Comparison of ENCODE assay signal across 17 mouse cellular contexts in the genomic region with DNA sequence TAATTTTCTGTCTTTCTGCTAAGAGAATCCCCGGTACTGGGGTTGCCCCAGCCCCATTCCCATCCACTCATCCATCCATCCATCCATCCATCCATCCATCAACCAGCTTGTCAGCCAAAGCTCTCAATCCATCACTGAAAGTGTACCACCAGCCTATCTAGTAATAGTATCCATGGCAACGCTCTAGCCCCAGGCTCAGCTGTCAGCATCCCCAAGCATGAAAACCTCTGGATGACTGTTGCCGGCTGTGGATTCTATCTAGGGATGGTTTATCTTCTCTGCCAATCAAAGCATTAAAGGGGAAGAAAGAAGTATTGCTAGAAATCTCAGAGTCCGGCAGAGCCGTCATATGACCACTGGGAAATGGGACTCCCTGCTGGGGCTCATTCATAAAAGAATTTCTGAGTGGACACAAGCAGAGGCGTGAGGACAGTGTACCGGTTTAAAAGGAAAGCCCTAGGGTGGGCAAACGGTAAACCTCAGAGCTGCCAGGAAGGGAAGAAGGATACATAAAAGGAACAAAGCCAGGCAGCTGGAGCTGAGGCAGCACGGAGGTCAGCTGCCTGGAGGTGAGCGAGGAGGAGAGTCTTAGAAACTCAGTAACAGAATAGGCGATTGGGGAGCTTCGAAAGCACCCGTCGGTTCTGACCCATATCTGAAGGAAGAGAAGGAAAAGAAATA. TPM values are rescaled to one million over a fixed set of nuclear protein-coding genes. Genes with fewer than 3 reads are reported as not detected.
DNase-seq lines count a peak whose midpoint lies in the region; ATAC-seq lines count a peak whose summit lies in the region.
"Had no signal": no experiment of that assay in that cellular context is flagged by ENCODE, and none has a peak within 500 bp of the region (broad histone marks: within the 10 kb centered on the region; RNA-seq: fewer than 3 reads in every experiment).

No protein-coding gene starts in this region.

- H3K36me3 ChIP-seq in forebrain, embryonic 12.5 days (replicated peaks) = no peaks in the 10 kb centered on the region
- no peaks in the 10 kb centered on the region for H3K36me3 ChIP-seq in forebrain, embryonic 11.5 days (ENCODE audit: control insufficient read depth, insufficient read depth, low read length)
- no peaks in the 10 kb centered on the region for H3K36me3 ChIP-seq in hindbrain, embryonic 11.5 days (ENCODE audit: control insufficient read depth, insufficient read depth, low read length)
- no peaks in the 10 kb centered on the region for H3K36me3 ChIP-seq in midbrain, embryonic 13.5 days
- H3K36me3 ChIP-seq: heart, embryonic 12.5 days; limb, embryonic 12.5 days had no signal

- H3K27me3 ChIP-seq in forebrain, embryonic 12.5 days = no peaks in the 10 kb centered on the region
- H3K27me3 ChIP-seq in forebrain, embryonic 11.5 days (ENCODE audit: control insufficient read depth, insufficient read depth, low read length) = no peaks in the 10 kb centered on the region
- H3K27me3 ChIP-seq in hindbrain, embryonic 11.5 days (ENCODE audit: control insufficient read depth, insufficient read depth, low read length) = no peaks in the 10 kb centered on the region
- no peaks in the 10 kb centered on the region for H3K27me3 ChIP-seq in midbrain, embryonic 13.5 days
- H3K27me3 ChIP-seq: heart, embryonic 12.5 days; limb, embryonic 12.5 days had no signal

- no peak overlapping the region for H3K9ac ChIP-seq in forebrain, embryonic 12.5 days
- H3K9ac ChIP-seq in forebrain, embryonic 11.5 days (ENCODE audit: low read length) = no peak overlapping the region
- H3K9ac ChIP-seq in hindbrain, embryonic 11.5 days (ENCODE audit: low read depth, low read length) = no peak overlapping the region
- H3K9ac ChIP-seq in midbrain, embryonic 13.5 days (replicated peaks) = peak overlapping the region; percentile 39; the same call in 1 of the 2 replicates
- H3K9ac ChIP-seq: heart, embryonic 12.5 days; limb, embryonic 12.5 days; liver, embryonic 14.5 days had no signal

- peaks cover 9% of the 10 kb centered on the region; the same call in 1 of the 2 replicates for H3K4me1 ChIP-seq in forebrain, embryonic 12.5 days
- H3K4me1 ChIP-seq in forebrain, embryonic 11.5 days (replicated peaks; ENCODE audit: control insufficient read depth, insufficient read depth, low read length) = no peaks in the 10 kb centered on the region
- no peaks in the 10 kb centered on the region for H3K4me1 ChIP-seq in hindbrain, embryonic 11.5 days (replicated peaks; ENCODE audit: control insufficient read depth, insufficient read depth, low read length)
- H3K4me1 ChIP-seq in midbrain, embryonic 13.5 days (replicated peaks) = peaks cover 17% of the 10 kb centered on the region
- H3K4me1 ChIP-seq: heart, embryonic 12.5 days had no signal

- peak overlapping the region; percentile 54; the same call in 1 of the 2 replicates for H3K27ac ChIP-seq in forebrain, embryonic 12.5 days
- no peak overlapping the region for H3K27ac ChIP-seq in forebrain, embryonic 11.5 days (ENCODE audit: low read depth, low read length)
- peak overlapping the region; percentile 47; the same call in 1 of the 2 replicates for H3K27ac ChIP-seq in hindbrain, embryonic 11.5 days (ENCODE audit: low read depth, low read length)
- peak overlapping the region; percentile 84 for H3K27ac ChIP-seq in midbrain, embryonic 13.5 days
- H3K27ac ChIP-seq: limb, embryonic 12.5 days; liver, embryonic 14.5 days had no signal

- 40% methylated on average over 14 of the region's 14 CpGs for WGBS in forebrain, embryonic 12.5 days
- 46% methylated on average over 14 of the region's 14 CpGs for WGBS in forebrain, embryonic 11.5 days
- 39% methylated on average over 14 of the region's 14 CpGs for WGBS in hindbrain, embryonic 11.5 days
- WGBS in midbrain, embryonic 13.5 days = 35% methylated on average over 14 of the region's 14 CpGs

- DNase-seq in forebrain, embryonic 11.5 days (ENCODE audit: low spot score) = no peak
- peak; percentile 46 for DNase-seq in hindbrain, embryonic 11.5 days (ENCODE audit: low spot score)
- peak; percentile 41 for DNase-seq in retina, embryonic 14.5 days (ENCODE audit: low spot score)
- no peak for DNase-seq in urinary bladder, postnatal 10 days (ENCODE audit: low spot score)
- no peak for DNase-seq in urinary bladder, adult 18-20 months (ENCODE audit: low spot score in 2 of 2)
- no peak for DNase-seq in left cerebral cortex, postnatal 25 days (ENCODE audit: low spot score in 2 of 2)
- DNase-seq: cerebellum, postnatal 36 days; kidney, adult 9 months; lung, postnatal 10 days; right cerebral cortex, adult 18-20 months; thymus, postnatal 14 days had no signal

- no peak overlapping the region for H3K4me3 ChIP-seq in forebrain, embryonic 12.5 days (replicated peaks)
- no peak overlapping the region for H3K4me3 ChIP-seq in forebrain, embryonic 11.5 days (ENCODE audit: low read depth, low read length)
- H3K4me3 ChIP-seq in hindbrain, embryonic 11.5 days (ENCODE audit: low read depth, low read length) = no peak overlapping the region
- H3K4me3 ChIP-seq in midbrain, embryonic 13.5 days (replicated peaks) = no peak overlapping the region
- H3K4me3 ChIP-seq: heart, embryonic 12.5 days; limb, embryonic 12.5 days; megakaryocyte, embryonic 14.5 days had no signal

- ATAC-seq in forebrain, embryonic 12.5 days (ENCODE audit: low FRiP score) = peak; percentile 63
- no peak for ATAC-seq in forebrain, embryonic 11.5 days (replicated peaks; ENCODE audit: low FRiP score)
- peak; percentile 66 for ATAC-seq in hindbrain, embryonic 11.5 days (ENCODE audit: low FRiP score)
- ATAC-seq in midbrain, embryonic 13.5 days = peak; percentile 77

- H3K4me2 ChIP-seq in forebrain, embryonic 12.5 days = no peak overlapping the region
- H3K4me2 ChIP-seq in forebrain, embryonic 11.5 days (ENCODE audit: low read depth, low read length, severe bottlenecking) = no peak overlapping the region
- no peak overlapping the region for H3K4me2 ChIP-seq in hindbrain, embryonic 11.5 days (replicated peaks; ENCODE audit: low read depth, low read length)
- H3K4me2 ChIP-seq in midbrain, embryonic 13.5 days (replicated peaks) = peak overlapping the region; percentile 36
- H3K4me2 ChIP-seq: heart, embryonic 12.5 days; limb, embryonic 12.5 days had no signal

- H3K9me3 ChIP-seq in forebrain, embryonic 12.5 days = no peaks in the 10 kb centered on the region
- H3K9me3 ChIP-seq in forebrain, embryonic 11.5 days (ENCODE audit: control insufficient read depth, low read length) = no peaks in the 10 kb centered on the region
- no peaks in the 10 kb centered on the region for H3K9me3 ChIP-seq in hindbrain, embryonic 11.5 days (ENCODE audit: control insufficient read depth, low read length)
- no peaks in the 10 kb centered on the region for H3K9me3 ChIP-seq in midbrain, embryonic 13.5 days
- H3K9me3 ChIP-seq: heart, embryonic 12.5 days; limb, embryonic 12.5 days; megakaryocyte, embryonic 14.5 days had no signal

- intact Hi-C loops in left cerebral cortex, postnatal 25 days (cut with DNase I) = loop anchor here (5.0 kb wide), 1 partner anchor 224 kb away; no protein-coding TSS in a partner anchor

RNA-seq across cellular contexts. Expression of a gene that starts 15.8 kb away (rescaled TPM):
- 0.45 and 0.78 TPM in 2 replicates for polyA plus RNA-seq in forebrain, embryonic 12.5 days (2016; fragmentation: Nextera tagmentation; extraction: Ambion mirVana)
- polyA plus RNA-seq in forebrain, embryonic 11.5 days (2014; fragmentation: Nextera tagmentation; extraction: Ambion mirVana) = 0.13 TPM in 2 replicates
- polyA plus RNA-seq in hindbrain, embryonic 11.5 days (2014; fragmentation: Nextera tagmentation; extraction: Ambion mirVana) = 1.1 and 1.8 TPM in 2 replicates
- polyA plus RNA-seq in midbrain, embryonic 13.5 days (2015; fragmentation: Nextera tagmentation; extraction: Ambion mirVana) = 0.67 and 1.6 TPM in 2 replicates
- under 1 TPM; 0.23 to 0.60 TPM for total RNA-seq in left cerebral cortex, postnatal 25 days (2021)

RNA-seq across cellular contexts. Expression of a gene that starts 36.6 kb away (rescaled TPM):
- polyA plus RNA-seq in forebrain, embryonic 12.5 days (2016; fragmentation: Nextera tagmentation; extraction: Ambion mirVana) = 17.7 and 18.3 TPM in 2 replicates
- 15.2 and 18.2 TPM in 2 replicates for polyA plus RNA-seq in forebrain, embryonic 11.5 days (2014; fragmentation: Nextera tagmentation; extraction: Ambion mirVana)
- polyA plus RNA-seq in hindbrain, embryonic 11.5 days (2014; fragmentation: Nextera tagmentation; extraction: Ambion mirVana) = 16.1 TPM in 2 replicates
- polyA plus RNA-seq in midbrain, embryonic 13.5 days (2015; fragmentation: Nextera tagmentation; extraction: Ambion mirVana) = 14.0 and 14.5 TPM in 2 replicates
- 10 to 100 TPM; 45.0 to 46.2 TPM for total RNA-seq in left cerebral cortex, postnatal 25 days (2021)

RNA-seq across cellular contexts. Expression of a gene that starts 37.0 kb away (rescaled TPM):
- 27.8 and 28.5 TPM in 2 replicates for polyA plus RNA-seq in forebrain, embryonic 12.5 days (2016; fragmentation: Nextera tagmentation; extraction: Ambion mirVana)
- 30.4 and 32.6 TPM in 2 replicates for polyA plus RNA-seq in forebrain, embryonic 11.5 days (2014; fragmentation: Nextera tagmentation; extraction: Ambion mirVana)
- 38.3 and 41.6 TPM in 2 replicates for polyA plus RNA-seq in hindbrain, embryonic 11.5 days (2014; fragmentation: Nextera tagmentation; extraction: Ambion mirVana)
- 37.8 and 39.4 TPM in 2 replicates for polyA plus RNA-seq in midbrain, embryonic 13.5 days (2015; fragmentation: Nextera tagmentation; extraction: Ambion mirVana)
- 10 to 100 TPM; 23.6 to 25.7 TPM for total RNA-seq in left cerebral cortex, postnatal 25 days (2021)

Comparison
In these comparisons a context has a peak if more than half of its experiments do, and no peak if none do; other contexts are left out.
1. DNase-seq: peak in hindbrain, embryonic 11.5 days (single experiment) and retina, embryonic 14.5 days (single experiment); none in forebrain, embryonic 11.5 days (single experiment), urinary bladder, postnatal 10 days (single experiment), urinary bladder, adult 18-20 months (0 of 2) and left cerebral cortex, postnatal 25 days (0 of 2).